Mouse (Mus musculus) liver, embryonic 16.5 days (tissue): ENCODE results near the gene Os9. TPM values are rescaled to one million over a fixed set of nuclear protein-coding genes. Genes with fewer than 3 reads are reported as not detected.
"Not testable (repeated sequence)": the region's sequence is repeated elsewhere in the genome, so short reads cannot be mapped to it uniquely, and the experiment has no call there.

Experiments used
- ATAC-seq: fragments of 200-750 bp; cut with Nextera tagmentation; 2 replicates; pipeline ENCODE4 v1.8.0; 2017; ENCODE audit warnings: low read depth, mild to moderate bottlenecking, moderate number of reproducible peaks, moderate library complexity
- H3K27ac ChIP-seq: fragments of 300-500 bp; sonication (generic); 2 replicates; pipeline ENCODE4 v1.5.1; 2014; ENCODE audit warnings: mild to moderate bottlenecking, low read length
- H3K27me3 ChIP-seq: fragments of 300-500 bp; sonication (generic); 2 replicates; pipeline ENCODE4 v1.6.1; 2014; ENCODE audit warnings: low read depth, low read length, mixed read lengths; ENCODE audit not compliant: control insufficient read depth, insufficient read depth
- H3K36me3 ChIP-seq: fragments of 300-500 bp; sonication (generic); 2 replicates; pipeline ENCODE4 v1.6.1; 2014; ENCODE audit warnings: mild to moderate bottlenecking; ENCODE audit not compliant: control insufficient read depth, insufficient read depth
- H3K4me1 ChIP-seq: fragments of 300-500 bp; sonication (generic); 2 replicates; pipeline ENCODE4 v1.6.1; 2014; ENCODE audit warnings: low read depth, low read length, mixed read lengths; ENCODE audit not compliant: control insufficient read depth
- H3K4me2 ChIP-seq: fragments of 300-500 bp; sonication (generic); 2 replicates; pipeline ENCODE4 v1.6.1; 2014; ENCODE audit warnings: low read depth, low read length, mixed read lengths
- H3K4me3 ChIP-seq: fragments of 300-500 bp; sonication (generic); 2 replicates; pipeline ENCODE4 v1.5.1; 2014; ENCODE audit warnings: low read depth, mild to moderate bottlenecking, low read length
- H3K9ac ChIP-seq: fragments of 300-500 bp; sonication (generic); 2 replicates; pipeline ENCODE4 v1.6.1; 2014; ENCODE audit warnings: low read depth, low read length
- H3K9me3 ChIP-seq: fragments of 300-500 bp; sonication (generic); replicated peaks from 2 replicates; pipeline ENCODE4 v1.6.1; 2016; ENCODE audit warnings: low read length; ENCODE audit not compliant: control insufficient read depth
- WGBS: fragments of 180-500 bp; shearing (Covaris S2); extraction: QIAGEN DNeasy Blood & Tissue Kit; methylation state at CpG from one replicate; pipeline ENCODE4 v1.1.7; 2014; ENCODE audit not compliant: insufficient replicate concordance; 5-methylcytosine and 5-hydroxymethylcytosine counted together
- polyA plus RNA-seq: library from polyadenylated mRNA; unstranded; fragments of >200 nt; fragmentation: Nextera tagmentation; extraction: Ambion mirVana; gene quantifications from 2 replicates; pipeline ENCODE4 v1.2.1, GENCODE M21; 2015

Gene Os9
- polyA plus RNA-seq, 1 experiment from 2014 or later, result 65.6 TPM

GRCm38 (mm10) chr10:127069281-127070189 is 51.4 kb downstream of the Os9 start:
- H3K27me3 ChIP-seq, result no peaks in the 10 kb centered on the region
- peak overlapping the region; percentile 78 for H3K27ac ChIP-seq
- H3K36me3 ChIP-seq, result peaks cover 25% of the 10 kb centered on the region
- H3K9me3 ChIP-seq, result no peaks in the 10 kb centered on the region
- 5% methylated on average over 30 of the region's 30 CpGs for WGBS
- ATAC-seq, result peak; percentile 20; the same call in 1 of the 2 replicates
- peak overlapping the region; percentile 77 for H3K4me2 ChIP-seq
- peak overlapping the region; percentile 67 for H3K9ac ChIP-seq
- H3K4me1 ChIP-seq, result peaks cover 38% of the 10 kb centered on the region
- H3K4me3 ChIP-seq, result peak overlapping the region; percentile 73

DNA sequence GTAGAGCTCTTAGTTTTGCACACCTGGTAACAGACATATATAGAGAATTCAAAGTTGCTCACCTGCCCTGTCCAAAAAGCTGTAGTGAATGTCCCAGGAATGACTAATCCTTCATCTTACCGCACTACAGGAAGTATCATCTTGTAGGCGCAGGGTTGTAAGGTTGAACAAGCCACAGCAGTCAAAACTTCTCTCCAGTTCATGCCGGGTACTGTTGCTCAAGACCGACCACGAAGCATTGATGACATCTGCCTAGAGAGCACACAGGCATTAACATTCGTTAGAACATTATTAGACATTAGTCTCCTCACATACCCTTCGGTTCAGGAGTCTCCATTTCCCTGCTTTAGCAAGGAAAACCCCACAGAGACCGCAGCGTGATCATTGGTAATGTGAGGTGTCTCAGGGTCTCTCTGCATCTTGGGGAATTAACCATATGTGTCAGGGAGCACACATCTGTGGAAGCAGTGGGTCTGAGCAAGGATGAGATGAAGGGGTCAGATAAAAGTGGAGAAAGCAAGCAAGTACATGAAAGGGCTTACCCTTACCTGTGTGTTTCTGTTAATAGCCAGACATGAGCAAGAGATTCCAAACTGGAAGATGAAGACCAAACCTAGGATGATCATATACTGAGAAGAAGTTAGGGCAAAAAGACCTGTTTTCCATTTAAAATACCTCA is 52.4 kb downstream of the Os9 start:
- H3K4me3 ChIP-seq, result peak overlapping the region; percentile 73
- no peaks in the 10 kb centered on the region for H3K9me3 ChIP-seq
- peaks cover 39% of the 10 kb centered on the region for H3K4me1 ChIP-seq
- peak overlapping the region; percentile 77 for H3K4me2 ChIP-seq
- no peak for ATAC-seq
- H3K9ac ChIP-seq, result peak overlapping the region; percentile 67
- peak overlapping the region; percentile 78 for H3K27ac ChIP-seq
- WGBS, result 44% methylated on average over 9 of the region's 9 CpGs
- no peaks in the 10 kb centered on the region for H3K27me3 ChIP-seq
- H3K36me3 ChIP-seq, result peaks cover 25% of the 10 kb centered on the region

DNA sequence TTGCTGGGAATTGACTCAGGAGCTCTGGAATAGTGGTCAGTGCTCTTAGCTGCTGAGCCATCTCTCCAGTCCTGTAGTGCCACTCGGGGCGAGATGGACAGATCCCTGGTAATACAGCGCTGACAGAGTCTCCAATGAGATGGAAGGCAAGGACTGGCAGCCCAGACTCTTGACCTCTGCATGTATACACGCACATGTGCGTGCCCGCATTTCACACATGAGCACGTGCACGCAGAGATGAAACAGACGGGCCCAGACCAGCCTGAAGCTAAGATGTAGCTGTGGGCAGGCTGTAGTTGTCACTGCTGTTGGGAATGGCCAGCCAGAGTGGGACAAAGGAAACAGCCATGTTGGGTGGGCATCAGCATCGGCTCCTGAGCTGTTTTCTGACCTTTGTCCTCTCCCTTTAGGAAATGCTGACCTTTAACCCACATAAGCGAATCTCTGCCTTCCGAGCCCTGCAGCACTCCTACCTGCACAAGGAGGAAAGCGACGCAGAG is 54.4 kb downstream of the Os9 start:
- no peak for ATAC-seq
- Histone ChIP-seq H3K27me3 (peaks cover 11% of the 10 kb centered on the region), H3K36me3 (peaks cover 25% of the 10 kb centered on the region), H3K27ac (no peak overlapping the region), H3K9ac (no peak overlapping the region), H3K9me3 (no peaks in the 10 kb centered on the region), H3K4me3 (no peak overlapping the region), H3K4me2 (no peak overlapping the region), H3K4me1 (peaks cover 42% of the 10 kb centered on the region)
- WGBS, result 77% methylated on average over 14 of the region's 14 CpGs

- Histone ChIP-seq H3K4me3 (no peak overlapping the region), H3K27me3 (peaks cover 16% of the 10 kb centered on the region), H3K36me3 (peaks cover 25% of the 10 kb centered on the region), H3K4me2 (no peak overlapping the region), H3K4me1 (peaks cover 38% of the 10 kb centered on the region), H3K9ac (no peak overlapping the region), H3K9me3 (no peaks in the 10 kb centered on the region), H3K27ac (no peak overlapping the region)
- 53% methylated on average over 9 of the region's 9 CpGs for WGBS
- no peak for ATAC-seq
Measured at GRCm38 (mm10) chr10:127065981-127066380, 55.0 kb downstream of the Os9 start.

DNA sequence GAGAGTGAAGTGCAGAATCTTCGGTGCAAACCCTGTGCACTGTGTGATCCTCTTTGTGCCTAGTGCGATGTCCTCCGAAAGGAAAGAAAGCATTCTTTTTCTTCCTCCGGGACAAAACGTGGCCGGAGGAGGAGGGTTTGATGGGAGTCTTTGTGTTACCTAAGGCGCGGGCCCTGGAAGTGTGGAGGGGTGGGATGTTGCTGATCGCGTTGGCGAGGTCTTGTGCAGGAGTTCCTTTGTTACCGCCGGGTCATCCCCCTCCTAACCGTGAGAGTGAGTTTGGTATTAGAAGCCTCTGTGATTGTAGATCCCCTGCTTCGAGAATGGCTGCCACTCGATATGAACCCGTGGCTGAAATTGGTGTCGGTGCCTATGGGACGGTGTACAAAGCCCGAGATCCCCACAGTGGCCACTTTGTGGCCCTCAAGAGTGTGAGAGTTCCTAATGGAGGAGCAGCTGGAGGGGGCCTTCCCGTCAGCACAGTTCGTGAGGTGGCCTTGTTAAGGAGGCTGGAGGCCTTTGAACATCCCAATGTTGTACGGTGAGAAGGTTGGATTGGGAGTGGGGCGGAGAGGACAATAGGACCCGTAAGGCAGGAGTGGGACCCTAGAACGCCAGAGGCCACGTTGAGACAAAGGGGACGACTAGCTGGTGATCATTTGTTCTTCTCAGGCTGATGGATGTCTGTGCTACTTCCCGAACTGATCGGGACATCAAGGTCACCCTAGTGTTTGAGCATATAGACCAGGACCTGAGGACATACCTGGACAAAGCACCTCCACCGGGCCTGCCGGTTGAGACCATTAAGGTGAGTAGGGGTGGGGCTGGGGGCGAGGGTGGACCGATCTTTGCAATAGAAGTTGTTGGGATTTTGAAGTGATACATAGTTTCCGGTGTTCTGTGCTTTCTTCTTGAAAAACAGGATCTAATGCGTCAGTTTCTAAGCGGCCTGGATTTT is 56.7 kb downstream of the Os9 start:
- peaks cover 36% of the 10 kb centered on the region for H3K4me1 ChIP-seq

GRCm38 (mm10) chr10:127063239-127063872 is 57.6 kb downstream of the Os9 start, which contains the start of gene Cdk4:
Gene Cdk4, plus strand, starts transcription at chr10:127063534.
- Histone ChIP-seq H3K27ac (peak within 1 kb of the TSS; percentile 77), H3K9me3 (no peaks in the 10 kb centered on the region), H3K4me3 (peak within 1 kb of the TSS; percentile 78), H3K4me2 (peak within 1 kb of the TSS; percentile 92), H3K27me3 (peaks cover 43% of the 10 kb centered on the region), H3K9ac (peak within 1 kb of the TSS; percentile 80), H3K36me3 (peaks cover 25% of the 10 kb centered on the region), H3K4me1 (peaks cover 28% of the 10 kb centered on the region)
- ATAC-seq, result peak; percentile 89
- 0% methylated on average over 43 of the region's 46 CpGs for WGBS

More for the DNA sequence above, 56.7 kb downstream of the Os9 start:
- no peaks in the 10 kb centered on the region for H3K9me3 ChIP-seq
- peak overlapping the region; percentile 80 for H3K9ac ChIP-seq
- H3K27me3 ChIP-seq, result peaks cover 34% of the 10 kb centered on the region
- peak overlapping the region; percentile 78 for H3K4me3 ChIP-seq
- peak overlapping the region; percentile 77 for H3K27ac ChIP-seq
- H3K4me2 ChIP-seq, result peak overlapping the region; percentile 92
- ATAC-seq, result peak; percentile 0; the same call in 1 of the 2 replicates
- H3K36me3 ChIP-seq, result peaks cover 25% of the 10 kb centered on the region
- 10% methylated on average over 37 of the region's 37 CpGs for WGBS

- 47% methylated on average over 5 of the region's 5 CpGs for WGBS
- no peak for ATAC-seq
- H3K27ac ChIP-seq, result no peak overlapping the region
- H3K4me1 ChIP-seq, result peaks cover 26% of the 10 kb centered on the region
- peaks cover 47% of the 10 kb centered on the region for H3K27me3 ChIP-seq
- no peak overlapping the region for H3K9ac ChIP-seq
- peaks cover 25% of the 10 kb centered on the region for H3K36me3 ChIP-seq
- 0 out of 2 replicates have a peak overlapping the region, but pooled peaks have one; percentile 92 for H3K4me2 ChIP-seq
- H3K9me3 ChIP-seq, result no peaks in the 10 kb centered on the region
- no peak overlapping the region for H3K4me3 ChIP-seq
Measured at GRCm38 (mm10) chr10:127062503-127062902, 58.4 kb downstream of the Os9 start.

DNA sequence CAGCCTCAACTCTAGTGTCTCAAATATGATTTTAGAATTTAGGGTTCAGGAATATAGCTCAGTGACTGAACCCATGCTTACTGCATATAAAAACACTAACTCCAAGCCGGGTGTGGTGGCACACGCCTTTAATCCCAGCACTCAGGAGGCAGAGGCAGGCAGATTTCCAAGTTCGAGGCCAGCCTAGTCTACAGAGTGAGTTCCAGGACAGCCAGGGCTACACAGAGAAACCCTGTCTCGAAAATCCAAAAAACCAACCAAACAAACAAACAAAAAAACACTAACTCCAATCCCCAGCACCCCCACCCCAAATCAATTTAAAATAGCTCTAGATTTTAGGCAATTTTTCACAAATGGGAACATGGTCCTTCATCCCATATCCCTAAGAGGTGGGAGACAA is 58.8 kb downstream of the Os9 start:
- Histone ChIP-seq H3K36me3 (peaks cover 23% of the 10 kb centered on the region), H3K27me3 (peaks cover 51% of the 10 kb centered on the region), H3K4me1 (peaks cover 26% of the 10 kb centered on the region)
- not testable (repeated sequence) for H3K9ac ChIP-seq, H3K4me3 ChIP-seq, H3K27ac ChIP-seq, ATAC-seq, H3K9me3 ChIP-seq, H3K4me2 ChIP-seq
- WGBS, result 77% methylated on average over 4 of the region's 4 CpGs
